Mouse (Mus musculus) gastrocnemius, postnatal 25 days (tissue): ENCODE data around the gene Duoxa2. TPM values are rescaled to one million over a fixed set of nuclear protein-coding genes. Genes with fewer than 3 reads are reported as not detected.

Experiments
- total RNA-seq, 2 experiments: library from RNA; stranded (reverse); gene quantifications; 1 replicate in 1 of 2; 2 replicates in 1 of 2; pipeline ENCODE4 v1.2.3; 2021

Duoxa2 gene
- total RNA-seq, 2 experiments from 2014 or later, result not detected

Other genes starting within 250 kb of the Duoxa2 start
- gene Spg11, start 180.5 kb upstream of the Duoxa2 start, total RNA-seq, result 1 to 10 TPM; 5.0 to 5.6 TPM
- 100 to 1,000 TPM in 1 of 2 experiments, 10 to 100 TPM in 1; 61.7 to 111 TPM for gene B2m, start 151.2 kb upstream of the Duoxa2 start, total RNA-seq
- not detected for gene Trim69, start 138.2 kb upstream of the Duoxa2 start, total RNA-seq
- not detected for gene Patl2, start 112.7 kb upstream of the Duoxa2 start, total RNA-seq
- gene Terb2, start 112.6 kb upstream of the Duoxa2 start, total RNA-seq, result not detected
- 10 to 100 TPM; 37.8 to 39.9 TPM for gene Sord, start 64.2 kb upstream of the Duoxa2 start, total RNA-seq
- gene Duox2, start 451 bp upstream of the Duoxa2 start, total RNA-seq, result under 1 TPM; 0.08 to 0.16 TPM
- gene Duoxa1, start 14.8 kb downstream of the Duoxa2 start, total RNA-seq, result 1 to 10 TPM in 1 of 2 experiments, under 1 TPM in 1; 0.95 to 1.1 TPM
- under 1 TPM; 0.46 to 0.72 TPM for gene Duox1, start 16.8 kb downstream of the Duoxa2 start, total RNA-seq
- gene Shf, start 70.3 kb downstream of the Duoxa2 start, total RNA-seq, result 1 to 10 TPM; 2.0 to 2.7 TPM
- gene Slc28a2, start 127.6 kb downstream of the Duoxa2 start, total RNA-seq, result 1 to 10 TPM; 4.8 to 5.6 TPM
- gene Gm14085, start 186.0 kb downstream of the Duoxa2 start, total RNA-seq, result under 1 TPM; 0.13 to 0.16 TPM